ENCODE assay signal across 26 mouse cellular contexts in the genomic region with DNA sequence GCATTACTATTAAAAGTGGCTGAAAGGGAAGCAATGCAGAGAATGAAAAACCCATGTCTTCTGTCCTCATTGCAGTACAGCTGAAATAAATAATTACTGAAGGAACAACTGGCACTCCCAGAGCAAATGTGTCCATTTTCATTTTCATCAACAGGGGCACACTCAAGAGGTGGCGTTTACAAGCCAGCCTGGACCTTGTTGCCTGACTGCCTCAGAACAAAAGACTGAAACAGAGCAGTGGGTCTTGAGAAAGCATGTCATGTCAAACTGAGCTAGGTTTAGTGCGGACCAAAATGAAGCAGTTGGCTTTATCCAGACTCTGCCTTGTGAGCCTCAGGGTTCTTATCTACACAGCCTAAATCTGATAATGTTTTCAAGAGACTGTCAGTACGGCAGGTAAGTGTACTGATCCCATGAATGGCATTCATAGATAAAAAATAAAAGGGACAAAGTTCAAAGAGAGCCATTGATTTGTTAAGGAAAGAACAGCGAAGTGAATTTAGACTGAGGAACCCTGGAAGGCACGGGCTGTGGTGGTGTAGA. TPM values are rescaled to one million over a fixed set of nuclear protein-coding genes. Genes with fewer than 3 reads are reported as not detected.
DNase-seq lines count a peak whose midpoint lies in the region; ATAC-seq and TF ChIP-seq lines count a peak whose summit lies in the region.
"Had no signal": no experiment of that assay in that cellular context is flagged by ENCODE, and none has a peak within 500 bp of the region (broad histone marks: within the 10 kb centered on the region; RNA-seq: fewer than 3 reads in every experiment).

No protein-coding gene starts in this region.

- peak; percentile 44 to 51 for DNase-seq in cerebellum, postnatal 10 days
- DNase-seq in cerebellum, adult 2 months = no peak
- DNase-seq in CH12.LX (ENCODE audit: extremely low read depth) = no peak
- DNase-seq in induced T-regulatory cell, adult 2 months (ENCODE audit: low read depth) = peak; percentile 21
- no peak for DNase-seq in ovary, postnatal 36 days (ENCODE audit: low spot score)
- DNase-seq in left cerebral cortex, postnatal 14 days (ENCODE audit: low spot score in 2 of 2) = no peak
- DNase-seq: adrenal gland, postnatal 25 days; cerebellum, adult 18-20 months; cerebellum, postnatal 25 days; gastrocnemius, postnatal 25 days; heart, adult 18-20 months; heart, postnatal 4 days; kidney, adult 11 months; kidney, postnatal 14 days; left cerebral cortex, postnatal 4 days; lung, adult 2 months; lung, postnatal 14 days; thymus, adult 2 months; thymus, postnatal 36 days had no signal

- ATAC-seq in intestine, postnatal 0 days = no peak
- no peak for ATAC-seq in intestine, embryonic 15.5 days
- ATAC-seq: forebrain, embryonic 14.5 days; hindbrain, embryonic 16.5 days had no signal

- intact Hi-C loops in left cerebral cortex, postnatal 14 days (cut with DNase I) = loop anchor here (5.0 kb wide), 1 partner anchor 85 kb away; no protein-coding TSS in a partner anchor

- dilution Hi-C loops in CH12.LX (cut with MboI; ENCODE audit: extremely low pct_ligation_motif_present, extremely low pct_unique_long_range_greater_than_20kb, low sequenced_read_pairs) = no loop called here

- TF ChIP-seq CTCF in cerebellum, adult 2 months (IDR thresholded peaks at IDR 0.05; ENCODE audit: borderline replicate concordance, insufficient read depth, low read depth, low read length) = no peak
- no peak for TF ChIP-seq CTCF in intestine, postnatal 0 days (IDR thresholded peaks at IDR 0.05; ENCODE audit: low read depth)
- TF ChIP-seq CTCF in CH12.LX (conservative IDR thresholded peaks at IDR 0.05 in 1 of 2, IDR thresholded peaks at IDR 0.05 in 1 of 2; ENCODE audit: low read depth in 2 of 2, low read length in 2 of 2) = no peak

- no peak overlapping the region for H3K9ac ChIP-seq in intestine, postnatal 0 days (ENCODE audit: low read depth, low read length)
- H3K9ac ChIP-seq in intestine, embryonic 15.5 days = no peak overlapping the region
- no peak overlapping the region for H3K9ac ChIP-seq in CH12.LX (ENCODE audit: insufficient read depth, low read depth)
- H3K9ac ChIP-seq: liver, embryonic 14.5 days; neural tube, embryonic 15.5 days had no signal

- H3K9me3 ChIP-seq in intestine, postnatal 0 days (ENCODE audit: control insufficient read depth) = no peaks in the 10 kb centered on the region
- H3K9me3 ChIP-seq in intestine, embryonic 15.5 days = no peaks in the 10 kb centered on the region
- no peaks in the 10 kb centered on the region for H3K9me3 ChIP-seq in CH12.LX (replicated peaks; ENCODE audit: low read length)
- H3K9me3 ChIP-seq: neural tube, embryonic 15.5 days had no signal

- no peak overlapping the region for H3K4me3 ChIP-seq in cerebellum, adult 2 months (replicated peaks; ENCODE audit: insufficient read depth, low read depth, low read length)
- H3K4me3 ChIP-seq in intestine, postnatal 0 days (ENCODE audit: low read depth, low read length) = no peak overlapping the region
- no peak overlapping the region for H3K4me3 ChIP-seq in intestine, embryonic 15.5 days (replicated peaks)
- H3K4me3 ChIP-seq in CH12.LX (replicated peaks in 1 of 3; ENCODE audit: low read depth in 2 of 3, low read length in 2 of 3, poor library complexity in 1 of 3) = no peak overlapping the region
- H3K4me3 ChIP-seq: neural tube, embryonic 15.5 days had no signal

- no peaks in the 10 kb centered on the region for H3K27me3 ChIP-seq in cerebellum, adult 2 months (ENCODE audit: control insufficient read depth, insufficient read depth, low read length)
- H3K27me3 ChIP-seq in intestine, postnatal 0 days (replicated peaks; ENCODE audit: control insufficient read depth, insufficient read depth, low read length) = no peaks in the 10 kb centered on the region
- no peaks in the 10 kb centered on the region for H3K27me3 ChIP-seq in intestine, embryonic 15.5 days (replicated peaks)
- H3K27me3 ChIP-seq in CH12.LX (replicated peaks) = peaks cover 8% of the 10 kb centered on the region
- H3K27me3 ChIP-seq: neural tube, embryonic 15.5 days had no signal

- 83% methylated on average over 5 of the region's 5 CpGs for WGBS in cerebellum, adult 2 months
- WGBS in intestine, postnatal 0 days = 41% methylated on average over 5 of the region's 5 CpGs
- WGBS in intestine, embryonic 15.5 days = 63% methylated on average over 5 of the region's 5 CpGs

- no peak overlapping the region for H3K27ac ChIP-seq in cerebellum, adult 2 months (ENCODE audit: insufficient read depth, low read length)
- no peak overlapping the region for H3K27ac ChIP-seq in intestine, postnatal 0 days (ENCODE audit: low read depth, low read length)
- H3K27ac ChIP-seq in intestine, embryonic 15.5 days = no peak overlapping the region
- no peak overlapping the region for H3K27ac ChIP-seq in CH12.LX (ENCODE audit: insufficient read depth, low read depth)
- H3K27ac ChIP-seq: liver, embryonic 14.5 days had no signal

- H3K4me2 ChIP-seq in intestine, postnatal 0 days (replicated peaks; ENCODE audit: low read depth) = peak overlapping the region; percentile 35; the same call in 1 of the 2 replicates
- no peak overlapping the region for H3K4me2 ChIP-seq in intestine, embryonic 15.5 days (replicated peaks)
- H3K4me2 ChIP-seq in CH12.LX (ENCODE audit: insufficient read depth, low read depth, poor library complexity, severe bottlenecking) = peak overlapping the region; percentile 63
- H3K4me2 ChIP-seq: heart, embryonic 11.5 days; neural tube, embryonic 15.5 days had no signal

- TF ChIP-seq RAD21 in CH12.LX (IDR thresholded peaks at IDR 0.05; ENCODE audit: low read depth, low read length) = no peak

- H3K4me1 ChIP-seq in cerebellum, adult 2 months (ENCODE audit: control insufficient read depth, insufficient read depth, low read length) = peaks cover 2% of the 10 kb centered on the region; the same call in 1 of the 2 replicates
- peaks cover 6% of the 10 kb centered on the region; the same call in 1 of the 2 replicates for H3K4me1 ChIP-seq in intestine, postnatal 0 days (replicated peaks; ENCODE audit: control insufficient read depth, insufficient read depth, low read length)
- H3K4me1 ChIP-seq in intestine, embryonic 15.5 days (replicated peaks) = no peaks in the 10 kb centered on the region
- H3K4me1 ChIP-seq in CH12.LX (ENCODE audit: control insufficient read depth in 1 of 2, insufficient read depth in 2 of 2) = peaks cover 2 to 18% of the 10 kb centered on the region in 2 experiments; a peak in 3 of 4 replicates

- TF ChIP-seq EP300 in CH12.LX (IDR thresholded peaks at IDR 0.05; ENCODE audit: low read length) = no peak

- H3K79me2 ChIP-seq in CH12.LX (replicated peaks; ENCODE audit: control insufficient read depth, extremely low read depth, insufficient read depth, poor library complexity, severe bottlenecking) = 0 out of 2 replicates have a peak, but pooled peaks cover 3% of the 10 kb centered on the region

- no peaks in the 10 kb centered on the region for H3K36me3 ChIP-seq in intestine, postnatal 0 days (ENCODE audit: control insufficient read depth, insufficient read depth)
- no peaks in the 10 kb centered on the region for H3K36me3 ChIP-seq in intestine, embryonic 15.5 days
- H3K36me3 ChIP-seq in CH12.LX (replicated peaks in 1 of 2; ENCODE audit: control insufficient read depth in 1 of 2, insufficient read depth in 1 of 2, low read length in 1 of 2) = no peaks in the 10 kb centered on the region
- H3K36me3 ChIP-seq: neural tube, embryonic 15.5 days had no signal

- TF ChIP-seq POLR2A in cerebellum, adult 2 months (IDR thresholded peaks at IDR 0.05; ENCODE audit: borderline replicate concordance, insufficient read depth, low read length) = no peak
- no peak for TF ChIP-seq POLR2A in CH12.LX (IDR thresholded peaks at IDR 0.05; ENCODE audit: low read depth, low read length)

- in situ Hi-C loops in CH12.LX (cut with MboI; ENCODE audit: low pct_ligation_motif_present, low pct_unique_long_range_greater_than_20kb, low sequenced_read_pairs) = no loop called here

TF ChIP-seq in CH12.LX, 34 proteins besides CTCF, POLR2A, EP300 and RAD21:
- TF ChIP-seq UBTF (IDR thresholded peaks at IDR 0.05; ENCODE audit: low read depth, low read length) = no peak

RNA-seq across cellular contexts. Expression of a gene that starts 2.6 kb away (rescaled TPM):
- 112 and 131 TPM in 2 replicates for polyA plus RNA-seq in cerebellum, adult 2 months (2012; rRNA removed)
- polyA plus RNA-seq in intestine, postnatal 0 days (2015; fragmentation: Nextera tagmentation; extraction: Ambion mirVana) = 5.4 and 5.9 TPM in 2 replicates
- 16.7 and 19.3 TPM in 2 replicates for polyA plus RNA-seq in intestine, embryonic 15.5 days (2015; fragmentation: Nextera tagmentation; extraction: Ambion mirVana)
- total RNA-seq in CH12.LX (2012; rRNA removed) (6.7 and 8.0 TPM in 2 replicates), CH12.LX (2014; rRNA removed) (7.3 and 7.7 TPM in 2 replicates)
- polyA plus RNA-seq in CH12.LX (2012; ENCODE audit: insufficient read length, low read depth) = 5.1 and 5.8 TPM in 2 replicates
- total RNA-seq in left cerebral cortex, postnatal 14 days (2021) = 10 to 100 TPM; 87.8 to 89.5 TPM

Comparison
In these comparisons a context has a peak if more than half of its experiments do, and no peak if none do; other contexts are left out.
1. DNase-seq: peak in cerebellum, postnatal 10 days (2 of 2) and induced T-regulatory cell, adult 2 months (single experiment); none in cerebellum, adult 2 months (0 of 2), CH12.LX (single experiment), ovary, postnatal 36 days (single experiment) and left cerebral cortex, postnatal 14 days (0 of 2).